Mouse (Mus musculus) layer of hippocampus, adult 8-10 months (tissue): ENCODE measurements around the gene Mrps31. TPM values are rescaled to one million over a fixed set of nuclear protein-coding genes. Genes with fewer than 3 reads are reported as not detected.

Experiments used
- total RNA-seq, 4 experiments: library from RNA; stranded (reverse); gene quantifications; 2 replicates each; pipeline ENCODE4 v1.2.4; 2022

The Mrps31 gene
- total RNA-seq, 4 experiments from 2014 or later, result 22.0 to 28.3 (median 25.8) TPM

Other genes starting within 250 kb of the Mrps31 start
- 1 to 10 TPM; 2.3 to 3.7 (median 2.4) TPM for gene Nek3, start 244.9 kb upstream of the Mrps31 start, total RNA-seq
- gene Ckap2, start 225.5 kb upstream of the Mrps31 start, total RNA-seq, result under 1 TPM; 0.39 to 0.91 (median 0.84) TPM
- gene Vps36, start 218.6 kb upstream of the Mrps31 start, total RNA-seq, result 10 to 100 TPM; 22.3 to 26.4 (median 24.8) TPM
- gene Thsd1, start 184.0 kb upstream of the Mrps31 start, total RNA-seq, result 1 to 10 TPM; 2.9 to 3.5 (median 3.2) TPM
- not detected for gene Tpte, start 127.9 kb upstream of the Mrps31 start, total RNA-seq
- gene Slc25a15, start 12.8 kb upstream of the Mrps31 start, total RNA-seq, result 10 to 100 TPM in 3 of 4 experiments, 1 to 10 TPM in 1; 9.6 to 11.6 (median 10.5) TPM